Mouse (Mus musculus): Measurements from ENCODE around the gene Kif1c.

- TF ChIP-seq TAL1 (IDR thresholded peaks at IDR 0.05; ENCODE audit: low read length) (no peak), GATA1 (IDR thresholded peaks at IDR 0.05; ENCODE audit: low read length) (no peak)
These were observed 30.2 kb downstream of the Kif1c start for GRCm38 (mm10) chr11:70730427-70731038.
